Mouse (Mus musculus): ENCODE measurements around the gene Tmprss9. TPM values are rescaled to one million over a fixed set of nuclear protein-coding genes. Genes with fewer than 3 reads are reported as not detected.
A peak's percentile ranks its signal among the peaks of the same experiment; 100 is the strongest.

The Tmprss9 gene
- total and polyA plus RNA-seq, 3 experiments = 0.15 to 0.25 TPM; not detected in 1

DNA sequence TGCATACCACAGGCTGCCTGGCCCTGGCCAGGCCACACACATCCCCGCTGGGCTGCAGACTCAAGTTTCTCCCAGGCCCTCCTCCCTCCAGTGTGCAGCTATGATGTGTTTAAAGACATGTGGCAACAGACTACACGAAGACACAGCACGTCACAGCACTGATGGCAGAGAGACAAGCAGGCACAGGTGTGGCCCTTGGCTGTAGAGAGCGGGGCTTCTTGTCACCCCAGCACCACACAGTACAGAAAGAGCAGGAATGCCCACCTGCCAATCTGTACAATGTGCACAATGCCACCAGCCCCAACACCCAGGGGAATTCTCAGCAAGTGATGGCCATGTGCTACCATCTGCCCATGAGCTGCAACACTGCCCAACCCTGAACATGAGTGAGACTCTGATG, 39.7 kb downstream of the Tmprss9 start:
- Histone ChIP-seq H3K27me3 (ENCODE audit: control insufficient read depth in 1 of 2, insufficient read depth in 2 of 2, low read length in 2 of 2) (no peaks in the 10 kb centered on the region), H3K79me2 (ENCODE audit: control insufficient read depth, insufficient read depth, low read length, poor library complexity) (no peaks in the 10 kb centered on the region), H3K4me3 (ENCODE audit: control insufficient read depth in 1 of 2, insufficient read depth in 1 of 2, low read depth in 2 of 2, low read length in 2 of 2) (no peak overlapping the region), H3K36me3 (ENCODE audit: control insufficient read depth in 1 of 2, insufficient read depth in 2 of 2, low read length in 2 of 2) (no peaks in the 10 kb centered on the region; a peak in 1 of 4 replicates), H3K9me3 (replicated peaks; ENCODE audit: insufficient read depth, low read length) (no peaks in the 10 kb centered on the region), H3K27ac (ENCODE audit: control insufficient read depth, low read depth, low read length) (no peak overlapping the region), H3K4me1 (ENCODE audit: control insufficient read depth in 1 of 2, insufficient read depth in 2 of 2, low read length in 2 of 2) (no peaks in the 10 kb centered on the region), H3K9ac (ENCODE audit: control insufficient read depth, low read depth, low read length, poor library complexity, severe bottlenecking) (no peak overlapping the region)
- TF ChIP-seq MXI1 (IDR thresholded peaks at IDR 0.05; ENCODE audit: low read depth, low read length) (no peak), UBTF (IDR thresholded peaks at IDR 0.05; ENCODE audit: borderline replicate concordance, insufficient read depth, low read depth, low read length) (no peak), ETS1 (IDR thresholded peaks at IDR 0.05; ENCODE audit: low read depth, low read length) (no peak), KAT2A (conservative IDR thresholded peaks at IDR 0.05; ENCODE audit: low read depth, low read length) (no peak), NRF1 (IDR thresholded peaks at IDR 0.05; ENCODE audit: insufficient read depth, low read depth, low read length, poor library complexity, severe bottlenecking) (no peak), CHD1 (IDR thresholded peaks at IDR 0.05; ENCODE audit: low read depth, low read length) (no peak), EP300 (IDR thresholded peaks at IDR 0.05; ENCODE audit: low read depth in 1 of 2, low read length in 2 of 2) (no peak), HCFC1 (IDR thresholded peaks at IDR 0.05; ENCODE audit: low read depth, low read length) (no peak), ZNF384 (IDR thresholded peaks at IDR 0.05; ENCODE audit: low read depth, low read length) (no peak), MYB (IDR thresholded peaks at IDR 0.05; ENCODE audit: low read depth, low read length) (no peak), NELFE (IDR thresholded peaks at IDR 0.05; ENCODE audit: low read depth, low read length) (no peak), GATA1 (IDR thresholded peaks at IDR 0.05; ENCODE audit: low read depth, low read length) (no peak), TAL1 (IDR thresholded peaks at IDR 0.05; ENCODE audit: low read length) (no peak), ZMIZ1 (IDR thresholded peaks at IDR 0.05; ENCODE audit: low read depth, low read length) (no peak), ZC3H11A (IDR thresholded peaks at IDR 0.05; ENCODE audit: low read depth, low read length) (no peak)
- no peak for DNase-seq (ENCODE audit: low read depth, low spot score)

DNA sequence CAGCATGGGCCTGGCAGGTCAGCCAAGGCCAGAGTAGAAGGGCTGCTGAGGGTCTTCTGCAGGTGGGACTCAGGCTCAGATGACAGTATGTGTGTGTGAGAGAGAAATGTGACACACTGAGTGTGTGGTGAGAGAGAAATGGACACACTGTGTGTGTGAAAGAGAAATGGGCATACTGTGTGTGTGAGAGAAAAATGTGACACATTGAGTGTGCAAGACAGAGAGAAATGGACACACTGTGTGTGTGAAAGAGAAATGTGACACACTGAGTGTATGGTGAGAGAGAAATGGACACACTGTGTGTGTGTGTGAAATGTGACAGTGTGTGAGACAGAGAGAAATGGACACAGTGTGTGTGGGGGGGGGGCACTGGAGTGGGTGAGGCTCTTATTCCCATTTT, 40.2 kb downstream of the Tmprss9 start:
- H3K4me1 ChIP-seq (ENCODE audit: control insufficient read depth in 1 of 2, insufficient read depth in 2 of 2, low read length in 2 of 2) = no peaks in the 10 kb centered on the region

More for the DNA sequence above, 40.2 kb downstream of the Tmprss9 start:
- H3K36me3 ChIP-seq (ENCODE audit: control insufficient read depth in 1 of 2, insufficient read depth in 2 of 2, low read length in 2 of 2) = no peaks in the 10 kb centered on the region; a peak in 1 of 4 replicates
- no peak for DNase-seq (ENCODE audit: low read depth, low spot score)
- H3K27me3 ChIP-seq (ENCODE audit: control insufficient read depth in 1 of 2, insufficient read depth in 2 of 2, low read length in 2 of 2) = no peaks in the 10 kb centered on the region
- H3K27ac ChIP-seq (ENCODE audit: control insufficient read depth, low read depth, low read length) = no peak overlapping the region
- H3K9me3 ChIP-seq (replicated peaks; ENCODE audit: insufficient read depth, low read length) = no peaks in the 10 kb centered on the region
- no peaks in the 10 kb centered on the region for H3K79me2 ChIP-seq (ENCODE audit: control insufficient read depth, insufficient read depth, low read length, poor library complexity)
- no peak overlapping the region for H3K4me3 ChIP-seq (ENCODE audit: control insufficient read depth in 1 of 2, insufficient read depth in 1 of 2, low read depth in 2 of 2, low read length in 2 of 2)
- H3K9ac ChIP-seq (ENCODE audit: control insufficient read depth, low read depth, low read length, poor library complexity, severe bottlenecking) = no peak overlapping the region
- TF ChIP-seq ZKSCAN1 (IDR thresholded peaks at IDR 0.05; ENCODE audit: low read depth, low read length) (peak; percentile 92), CHD2 (IDR thresholded peaks at IDR 0.05; ENCODE audit: low read length) (no peak)
